Mouse (Mus musculus) heart, embryonic 16.5 days (tissue): Measurements from ENCODE around the gene Mphosph6. TPM values are rescaled to one million over a fixed set of nuclear protein-coding genes. Genes with fewer than 3 reads are reported as not detected.

ENCODE experiments used
- ATAC-seq: fragments of 200-750 bp; cut with Nextera tagmentation; replicated peaks from 2 replicates; pipeline ENCODE4 v1.8.0; 2017; ENCODE audit warnings: moderate number of reproducible peaks; ENCODE audit not compliant: insufficient read depth, low FRiP score; ENCODE audit errors: extremely low read depth
- H3K27ac ChIP-seq: fragments of 300-500 bp; sonication (generic); 2 replicates; pipeline ENCODE4 v1.5.1; 2014; ENCODE audit warnings: mild to moderate bottlenecking, low read length, control low read depth, moderate library complexity
- H3K27me3 ChIP-seq: fragments of 300-500 bp; sonication (generic); 2 replicates; pipeline ENCODE4 v1.6.1; 2014; ENCODE audit warnings: low read length, mixed read lengths; ENCODE audit not compliant: control insufficient read depth, insufficient read depth
- H3K36me3 ChIP-seq: fragments of 300-500 bp; sonication (generic); 2 replicates; pipeline ENCODE4 v1.6.1; 2014; ENCODE audit not compliant: control insufficient read depth, insufficient read depth
- H3K4me1 ChIP-seq: fragments of 300-500 bp; sonication (generic); 2 replicates; pipeline ENCODE4 v1.6.1; 2014; ENCODE audit warnings: low read length, mixed read lengths; ENCODE audit not compliant: control insufficient read depth, insufficient read depth
- H3K4me2 ChIP-seq: fragments of 300-500 bp; sonication (generic); 2 replicates; pipeline ENCODE4 v1.6.1; 2014; ENCODE audit warnings: low read depth, mild to moderate bottlenecking, control low read depth, low read length
- H3K4me3 ChIP-seq: fragments of 300-500 bp; sonication (generic); 2 replicates; pipeline ENCODE4 v1.5.1; 2014; ENCODE audit warnings: mild to moderate bottlenecking, control low read depth, low read length
- H3K9ac ChIP-seq: fragments of 300-500 bp; sonication (generic); 2 replicates; pipeline ENCODE4 v1.6.1; 2014; ENCODE audit warnings: low read length, control low read depth
- H3K9me3 ChIP-seq: fragments of 300-500 bp; sonication (generic); replicated peaks from 2 replicates; pipeline ENCODE4 v1.6.1; 2016; ENCODE audit warnings: low read length; ENCODE audit not compliant: control insufficient read depth
- whole genome bisulfite sequencing: fragments of 180-500 bp; shearing (Covaris S2); extraction: QIAGEN DNeasy Blood & Tissue Kit; methylation state at CpG from one replicate; pipeline ENCODE4 v1.1.7; 2014; 5-methylcytosine and 5-hydroxymethylcytosine counted together
- polyA plus RNA-seq: library from polyadenylated mRNA; unstranded; fragments of >200 nt; fragmentation: Nextera tagmentation; extraction: Ambion mirVana; gene quantifications from 2 replicates; pipeline ENCODE4 v1.2.1, GENCODE M21; 2015

Gene Mphosph6
- polyA plus RNA-seq, 1 experiment from 2014 or later, result 36.4 TPM

GRCm38 (mm10) chr8:117775626-117776025, 26.1 kb downstream of the Mphosph6 start:
- no peak for ATAC-seq
- no peak overlapping the region for H3K4me3 ChIP-seq

DNA sequence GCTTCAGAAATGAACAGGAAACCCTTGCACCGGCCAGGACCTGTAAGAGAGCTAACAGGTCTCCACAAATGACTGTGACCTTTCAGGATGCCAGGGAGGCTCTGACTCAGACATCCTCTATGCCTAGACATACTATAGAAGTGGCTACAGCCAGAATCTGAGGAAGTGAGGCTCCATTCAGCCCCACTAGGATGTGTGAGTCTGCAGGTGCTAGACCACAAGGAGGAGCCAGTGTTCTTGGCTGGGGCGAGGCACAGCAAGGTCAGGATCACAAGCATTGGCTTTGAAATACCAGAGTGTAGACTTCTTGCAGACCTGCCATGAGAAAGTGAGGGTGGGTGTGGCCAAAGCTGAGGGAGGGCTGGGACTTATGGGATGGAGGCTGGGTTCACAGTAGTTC, 29.1 kb downstream of the Mphosph6 start:
- no peak overlapping the region for H3K4me3 ChIP-seq
- H3K4me2 ChIP-seq, result no peak overlapping the region
- H3K9ac ChIP-seq, result no peak overlapping the region
- H3K27ac ChIP-seq, result no peak overlapping the region
- WGBS, result 43% methylated on average over 2 of the region's 2 CpGs
- no peaks in the 10 kb centered on the region for H3K36me3 ChIP-seq
- no peaks in the 10 kb centered on the region for H3K4me1 ChIP-seq
- H3K9me3 ChIP-seq, result no peaks in the 10 kb centered on the region
- ATAC-seq, result no peak
- H3K27me3 ChIP-seq, result no peaks in the 10 kb centered on the region

More at GRCm38 (mm10) chr8:117775626-117776025, 26.1 kb downstream of the Mphosph6 start:
- Histone ChIP-seq H3K27me3 (no peaks in the 10 kb centered on the region), H3K27ac (no peak overlapping the region), H3K4me2 (no peak overlapping the region), H3K9ac (no peak overlapping the region), H3K36me3 (no peaks in the 10 kb centered on the region), H3K4me1 (no peaks in the 10 kb centered on the region), H3K9me3 (no peaks in the 10 kb centered on the region)
- 39% methylated on average over 10 of the region's 10 CpGs for whole genome bisulfite sequencing

DNA sequence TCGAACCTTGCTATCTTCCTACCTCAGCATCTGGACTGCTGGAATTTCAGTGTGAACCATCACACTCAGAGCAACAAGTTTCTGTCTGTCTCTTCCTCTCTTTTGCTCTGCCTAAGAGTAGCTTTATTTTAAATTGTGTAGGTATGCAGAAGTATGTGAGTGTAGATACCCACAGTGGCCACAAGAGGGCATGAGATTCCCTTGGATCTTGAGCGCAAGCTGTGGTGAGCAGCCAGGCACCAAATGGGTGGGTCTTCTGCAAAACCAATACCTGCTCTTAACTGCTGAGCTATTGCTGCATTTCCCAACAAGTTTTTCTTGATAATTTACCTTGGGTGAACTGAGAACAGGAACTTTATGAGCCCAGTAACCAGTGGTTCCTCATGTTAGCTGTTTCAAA, 29.6 kb downstream of the Mphosph6 start:
- 68% methylated on average over 2 of the region's 2 CpGs for WGBS
- ATAC-seq, result no peak
- Histone ChIP-seq H3K9me3 (no peaks in the 10 kb centered on the region), H3K27ac (no peak overlapping the region), H3K4me3 (no peak overlapping the region), H3K27me3 (no peaks in the 10 kb centered on the region), H3K4me1 (no peaks in the 10 kb centered on the region), H3K9ac (no peak overlapping the region), H3K36me3 (no peaks in the 10 kb centered on the region), H3K4me2 (no peak overlapping the region)

DNA sequence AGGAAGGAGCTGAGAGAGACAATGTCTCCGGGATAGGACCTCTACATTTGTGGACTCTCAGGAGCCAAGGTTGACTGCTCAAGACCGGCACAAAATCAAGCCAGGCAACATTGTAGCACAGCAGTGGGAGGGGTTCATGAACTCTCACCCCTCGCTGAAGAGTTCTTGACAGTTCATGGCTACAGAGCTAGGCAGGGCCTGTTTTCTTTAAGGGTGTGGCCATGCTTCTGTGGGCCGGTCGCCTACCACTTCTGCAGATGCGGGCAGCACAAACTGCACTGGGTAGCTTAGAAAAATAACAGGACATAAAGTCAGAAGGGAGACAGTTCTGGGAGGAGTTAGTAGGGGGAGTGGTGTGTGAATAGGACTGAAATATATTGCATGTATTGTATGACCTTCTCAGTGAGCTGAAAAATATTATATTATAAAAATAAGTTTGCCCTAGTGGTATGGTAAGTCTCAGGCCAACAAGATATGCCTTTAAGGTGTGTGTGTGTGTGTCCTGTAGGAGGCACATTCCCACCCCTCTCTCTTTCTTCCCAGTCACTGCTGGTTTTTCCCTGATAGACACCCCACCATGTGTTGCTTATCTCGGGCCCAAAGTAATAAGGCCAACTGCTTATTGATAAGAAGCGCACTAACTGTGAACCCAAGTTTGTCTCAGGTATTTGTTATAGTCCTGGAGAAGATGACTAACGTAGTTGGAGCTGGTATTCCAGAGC, 30.5 kb downstream of the Mphosph6 start:
- H3K4me2 ChIP-seq, result no peak overlapping the region
- no peak for ATAC-seq

GRCm38 (mm10) chr8:117768971-117769370, 32.8 kb downstream of the Mphosph6 start:
- WGBS, result 71% methylated on average over 7 of the region's 7 CpGs
- no peak overlapping the region for H3K27ac ChIP-seq
- no peaks in the 10 kb centered on the region for H3K36me3 ChIP-seq
- H3K9ac ChIP-seq, result no peak overlapping the region
- no peak overlapping the region for H3K4me2 ChIP-seq
- H3K9me3 ChIP-seq, result no peaks in the 10 kb centered on the region
- no peaks in the 10 kb centered on the region for H3K4me1 ChIP-seq
- no peak overlapping the region for H3K4me3 ChIP-seq
- no peaks in the 10 kb centered on the region for H3K27me3 ChIP-seq
- ATAC-seq, result no peak

More for the DNA sequence above, 30.5 kb downstream of the Mphosph6 start:
- Histone ChIP-seq H3K9me3 (no peaks in the 10 kb centered on the region), H3K9ac (no peak overlapping the region), H3K4me3 (no peak overlapping the region), H3K27ac (no peak overlapping the region), H3K36me3 (no peaks in the 10 kb centered on the region), H3K4me1 (no peaks in the 10 kb centered on the region), H3K27me3 (no peaks in the 10 kb centered on the region)
- 70% methylated on average over 9 of the region's 9 CpGs for WGBS

DNA sequence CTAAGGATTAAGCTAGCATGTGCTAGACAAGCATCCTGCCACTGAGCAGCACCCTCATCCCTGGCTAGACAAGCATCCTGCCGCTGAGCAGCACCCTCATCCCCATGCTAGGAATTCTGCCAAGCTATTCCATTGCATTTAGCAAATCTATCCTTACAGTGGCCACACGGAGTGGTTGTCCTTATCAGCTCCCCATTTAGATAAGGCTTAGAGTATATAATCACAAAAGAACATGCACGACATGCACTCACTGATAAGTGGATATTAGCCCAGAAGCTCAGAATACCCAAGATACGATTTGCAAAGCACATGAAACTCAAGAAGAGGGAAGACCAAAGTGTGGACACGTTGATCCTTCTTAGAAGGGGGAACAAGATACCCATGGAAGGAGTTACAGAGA, 35.8 kb downstream of the Mphosph6 start:
- Histone ChIP-seq H3K4me3 (no peak overlapping the region), H3K36me3 (no peaks in the 10 kb centered on the region), H3K27ac (no peak overlapping the region), H3K9me3 (peaks cover 3% of the 10 kb centered on the region; the same call in 1 of the 2 replicates), H3K4me1 (no peaks in the 10 kb centered on the region), H3K27me3 (no peaks in the 10 kb centered on the region), H3K4me2 (no peak overlapping the region), H3K9ac (no peak overlapping the region)
- no peak for ATAC-seq
- 21% methylated on average over 5 of the region's 5 CpGs for WGBS

GRCm38 (mm10) chr8:117764625-117765024, 37.1 kb downstream of the Mphosph6 start:
- ATAC-seq, result no peak
- no peak overlapping the region for H3K4me3 ChIP-seq
- H3K9ac ChIP-seq, result no peak overlapping the region
- WGBS, result 58% methylated on average over 4 of the region's 4 CpGs
- H3K9me3 ChIP-seq, result peaks cover 3% of the 10 kb centered on the region; the same call in 1 of the 2 replicates
- no peaks in the 10 kb centered on the region for H3K27me3 ChIP-seq
- H3K4me2 ChIP-seq, result no peak overlapping the region
- H3K36me3 ChIP-seq, result no peaks in the 10 kb centered on the region
- H3K27ac ChIP-seq, result no peak overlapping the region
- no peaks in the 10 kb centered on the region for H3K4me1 ChIP-seq

GRCm38 (mm10) chr8:117762776-117763175, 39.0 kb downstream of the Mphosph6 start:
- ATAC-seq, result no peak
- peaks cover 3% of the 10 kb centered on the region; the same call in 1 of the 2 replicates for H3K9me3 ChIP-seq
- H3K4me2 ChIP-seq, result no peak overlapping the region
- H3K9ac ChIP-seq, result no peak overlapping the region
- H3K36me3 ChIP-seq, result no peaks in the 10 kb centered on the region
- H3K27me3 ChIP-seq, result no peaks in the 10 kb centered on the region
- H3K4me1 ChIP-seq, result no peaks in the 10 kb centered on the region
- H3K27ac ChIP-seq, result no peak overlapping the region
- no peak overlapping the region for H3K4me3 ChIP-seq
- 73% methylated on average over 6 of the region's 6 CpGs for WGBS

DNA sequence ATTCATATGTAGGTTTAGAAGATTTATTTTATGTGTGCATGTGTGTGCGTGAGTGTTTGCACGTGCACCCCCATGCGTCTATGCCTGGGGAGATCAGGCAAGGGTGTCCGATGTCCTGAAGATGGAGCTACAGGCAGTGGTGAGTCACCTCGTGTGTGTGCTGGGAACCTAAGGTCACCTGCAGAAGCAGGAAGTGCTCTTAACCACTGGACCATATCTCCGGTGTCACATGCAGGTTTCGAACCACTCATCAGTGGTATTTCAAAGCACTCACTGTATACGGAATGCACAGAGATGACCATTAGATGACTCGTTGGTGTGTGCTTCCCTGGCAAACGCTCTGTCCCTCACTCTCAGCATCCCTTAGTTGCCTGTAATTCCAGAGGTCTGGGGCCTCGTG, 43.8 kb downstream of the Mphosph6 start:
- ATAC-seq, result no peak
- H3K4me2 ChIP-seq, result no peak overlapping the region
- H3K4me1 ChIP-seq, result no peaks in the 10 kb centered on the region
- H3K9me3 ChIP-seq, result peaks cover 3% of the 10 kb centered on the region; the same call in 1 of the 2 replicates
- no peaks in the 10 kb centered on the region for H3K36me3 ChIP-seq
- H3K27me3 ChIP-seq, result no peaks in the 10 kb centered on the region
- no peak overlapping the region for H3K4me3 ChIP-seq
- WGBS, result 76% methylated on average over 11 of the region's 11 CpGs
- H3K9ac ChIP-seq, result no peak overlapping the region
- H3K27ac ChIP-seq, result no peak overlapping the region
